Comparison of ENCODE assay signal across 10 mouse cellular contexts in genomic region chr11:84760622-84761196, GRCm38 (mm10). TPM values are rescaled to one million over a fixed set of nuclear protein-coding genes. Genes with fewer than 3 reads are reported as not detected.
DNase-seq lines count a peak whose midpoint lies in the region; ATAC-seq and TF ChIP-seq lines count a peak whose summit lies in the region.
"Had no signal": no experiment of that assay in that cellular context is flagged by ENCODE, and none has a peak within 500 bp of the region (broad histone marks: within the 10 kb centered on the region; RNA-seq: fewer than 3 reads in every experiment).

No protein-coding gene starts in this region.

- DNase-seq in brain, embryonic 14.5 days (ENCODE audit: low read depth) = peak; percentile 93
- DNase-seq in hindbrain, embryonic 14.5 days (ENCODE audit: low spot score) = peak; percentile 79
- DNase-seq in midbrain, embryonic 10.5 days (ENCODE audit: low spot score) = peak; percentile 71
- no peak for DNase-seq in liver, postnatal 0 days
- no peak for DNase-seq in gastrocnemius, postnatal 4 days (ENCODE audit: low spot score in 2 of 2)
- no peak for DNase-seq in kidney, adult 11 months
- no peak for DNase-seq in adrenal gland, postnatal 14 days

- WGBS in embryonic facial prominence, embryonic 12.5 days = 10% methylated on average over 15 of the region's 15 CpGs
- 10% methylated on average over 15 of the region's 15 CpGs for WGBS in hindbrain, embryonic 14.5 days
- 27% methylated on average over 15 of the region's 15 CpGs for WGBS in midbrain, embryonic 10.5 days
- WGBS in liver, postnatal 0 days (ENCODE audit: insufficient replicate concordance) = 48% methylated on average over 15 of the region's 15 CpGs

- ATAC-seq in embryonic facial prominence, embryonic 12.5 days (ENCODE audit: insufficient number of reproducible peaks, insufficient read depth, low FRiP score, low TSS enrichment) = no peak
- peak; percentile 78 for ATAC-seq in hindbrain, embryonic 14.5 days (ENCODE audit: low FRiP score)
- ATAC-seq in liver, postnatal 0 days = no peak

- H3K36me3 ChIP-seq in embryonic facial prominence, embryonic 12.5 days = no peaks in the 10 kb centered on the region
- no peaks in the 10 kb centered on the region for H3K36me3 ChIP-seq in hindbrain, embryonic 14.5 days (replicated peaks; ENCODE audit: control insufficient read depth, insufficient read depth)
- no peaks in the 10 kb centered on the region for H3K36me3 ChIP-seq in midbrain, embryonic 10.5 days
- H3K36me3 ChIP-seq in liver, postnatal 0 days (replicated peaks; ENCODE audit: insufficient read depth, low read length) = no peaks in the 10 kb centered on the region
- H3K36me3 ChIP-seq: lung, embryonic 15.5 days had no signal

- H3K9me3 ChIP-seq in embryonic facial prominence, embryonic 12.5 days = no peaks in the 10 kb centered on the region
- no peaks in the 10 kb centered on the region for H3K9me3 ChIP-seq in hindbrain, embryonic 14.5 days (ENCODE audit: control insufficient read depth, low read length)
- no peaks in the 10 kb centered on the region for H3K9me3 ChIP-seq in midbrain, embryonic 10.5 days (replicated peaks)
- no peaks in the 10 kb centered on the region for H3K9me3 ChIP-seq in liver, postnatal 0 days (ENCODE audit: low read length)
- H3K9me3 ChIP-seq: lung, embryonic 15.5 days had no signal

- no peak overlapping the region for H3K4me3 ChIP-seq in embryonic facial prominence, embryonic 12.5 days
- no peak overlapping the region for H3K4me3 ChIP-seq in hindbrain, embryonic 14.5 days (replicated peaks; ENCODE audit: low read length)
- H3K4me3 ChIP-seq in midbrain, embryonic 10.5 days = peak overlapping the region; percentile 21; the same call in 1 of the 2 replicates
- H3K4me3 ChIP-seq in liver, postnatal 0 days (ENCODE audit: low read depth, low read length) = no peak overlapping the region
- H3K4me3 ChIP-seq: erythroblast, embryonic 14.5 days; lung, embryonic 15.5 days had no signal

- H3K4me2 ChIP-seq in embryonic facial prominence, embryonic 12.5 days (replicated peaks) = peak overlapping the region; percentile 27; the same call in 1 of the 2 replicates
- peak overlapping the region; percentile 42 for H3K4me2 ChIP-seq in hindbrain, embryonic 14.5 days (replicated peaks)
- no peak overlapping the region for H3K4me2 ChIP-seq in liver, postnatal 0 days (ENCODE audit: low read depth, low read length)
- H3K4me2 ChIP-seq: lung, embryonic 15.5 days had no signal

- no peak overlapping the region for H3K27ac ChIP-seq in embryonic facial prominence, embryonic 12.5 days
- peak overlapping the region; percentile 81 for H3K27ac ChIP-seq in hindbrain, embryonic 14.5 days
- peak overlapping the region; percentile 53; the same call in 1 of the 2 replicates for H3K27ac ChIP-seq in midbrain, embryonic 10.5 days (replicated peaks)
- no peak overlapping the region for H3K27ac ChIP-seq in liver, postnatal 0 days (ENCODE audit: low read depth)
- H3K27ac ChIP-seq: lung, embryonic 15.5 days had no signal

- TF ChIP-seq EP300 in liver, postnatal 0 days (IDR thresholded peaks at IDR 0.05; ENCODE audit: low read depth) = no peak

- no peak overlapping the region for H3K9ac ChIP-seq in embryonic facial prominence, embryonic 12.5 days
- H3K9ac ChIP-seq in hindbrain, embryonic 14.5 days = peak overlapping the region; percentile 22; the same call in 1 of the 2 replicates
- H3K9ac ChIP-seq in liver, postnatal 0 days (replicated peaks) = no peak overlapping the region
- H3K9ac ChIP-seq: lung, embryonic 15.5 days had no signal

- TF ChIP-seq POLR2A in brain, embryonic 14.5 days (IDR thresholded peaks at IDR 0.05; ENCODE audit: borderline replicate concordance, extremely low read depth, insufficient read depth, insufficient read length, poor library complexity, severe bottlenecking) = no peak

- peaks cover 19% of the 10 kb centered on the region for H3K27me3 ChIP-seq in embryonic facial prominence, embryonic 12.5 days
- no peaks in the 10 kb centered on the region for H3K27me3 ChIP-seq in hindbrain, embryonic 14.5 days (ENCODE audit: control insufficient read depth, insufficient read depth, low read length)
- peaks cover 92% of the 10 kb centered on the region for H3K27me3 ChIP-seq in midbrain, embryonic 10.5 days (ENCODE audit: low read depth, poor library complexity, severe bottlenecking)
- peaks cover 18% of the 10 kb centered on the region for H3K27me3 ChIP-seq in liver, postnatal 0 days (ENCODE audit: insufficient read depth, low read length)

- peaks cover 24% of the 10 kb centered on the region for H3K4me1 ChIP-seq in embryonic facial prominence, embryonic 12.5 days
- peaks cover 40% of the 10 kb centered on the region for H3K4me1 ChIP-seq in hindbrain, embryonic 14.5 days (replicated peaks; ENCODE audit: control insufficient read depth, insufficient read depth, low read length)
- H3K4me1 ChIP-seq in midbrain, embryonic 10.5 days = peaks cover 63% of the 10 kb centered on the region
- H3K4me1 ChIP-seq in liver, postnatal 0 days (ENCODE audit: insufficient read depth) = no peaks in the 10 kb centered on the region

- no peak for TF ChIP-seq CTCF in brain, embryonic 14.5 days (IDR thresholded peaks at IDR 0.05; ENCODE audit: borderline replicate concordance, extremely low read depth, insufficient read depth, insufficient read length)
- no peak for TF ChIP-seq CTCF in liver, postnatal 0 days (IDR thresholded peaks at IDR 0.05; ENCODE audit: low read depth)

RNA-seq across cellular contexts. Expression of gene Mrm1, which starts 58.6 kb away (rescaled TPM):
- 8.4 and 8.7 TPM in 2 replicates for polyA plus RNA-seq in brain, embryonic 14.5 days (2012; rRNA removed)
- 8.1 and 8.8 TPM in 2 replicates for polyA plus RNA-seq in embryonic facial prominence, embryonic 12.5 days (2016; fragmentation: Nextera tagmentation; extraction: Ambion mirVana)
- polyA plus RNA-seq in hindbrain, embryonic 14.5 days (2014; fragmentation: Nextera tagmentation; extraction: Ambion mirVana) = 12.2 and 16.0 TPM in 2 replicates
- polyA plus RNA-seq in midbrain, embryonic 10.5 days (2016; fragmentation: Nextera tagmentation; extraction: Ambion mirVana) = 14.6 and 16.2 TPM in 2 replicates
- polyA plus RNA-seq in liver, postnatal 0 days (2015; fragmentation: Nextera tagmentation; extraction: Ambion mirVana) = 7.4 and 8.4 TPM in 2 replicates
- total RNA-seq in gastrocnemius, postnatal 4 days (2021) = 1 to 10 TPM; 6.5 to 6.7 TPM
- 14.0 and 18.1 TPM in 2 replicates for total RNA-seq in adrenal gland, postnatal 14 days (2021)

Comparison
In these comparisons a context has a peak if more than half of its experiments do, and no peak if none do; other contexts are left out.
1. DNase-seq: peak in brain, embryonic 14.5 days (single experiment), hindbrain, embryonic 14.5 days (single experiment) and midbrain, embryonic 10.5 days (single experiment); none in liver, postnatal 0 days (single experiment), gastrocnemius, postnatal 4 days (0 of 2), kidney, adult 11 months (single experiment) and adrenal gland, postnatal 14 days (single experiment).
2. H3K27ac ChIP-seq: peak in hindbrain, embryonic 14.5 days (single experiment) and midbrain, embryonic 10.5 days (single experiment); none in embryonic facial prominence, embryonic 12.5 days (single experiment) and liver, postnatal 0 days (single experiment).